ENCODE assay signal across 28 mouse cellular contexts in the genomic region with DNA sequence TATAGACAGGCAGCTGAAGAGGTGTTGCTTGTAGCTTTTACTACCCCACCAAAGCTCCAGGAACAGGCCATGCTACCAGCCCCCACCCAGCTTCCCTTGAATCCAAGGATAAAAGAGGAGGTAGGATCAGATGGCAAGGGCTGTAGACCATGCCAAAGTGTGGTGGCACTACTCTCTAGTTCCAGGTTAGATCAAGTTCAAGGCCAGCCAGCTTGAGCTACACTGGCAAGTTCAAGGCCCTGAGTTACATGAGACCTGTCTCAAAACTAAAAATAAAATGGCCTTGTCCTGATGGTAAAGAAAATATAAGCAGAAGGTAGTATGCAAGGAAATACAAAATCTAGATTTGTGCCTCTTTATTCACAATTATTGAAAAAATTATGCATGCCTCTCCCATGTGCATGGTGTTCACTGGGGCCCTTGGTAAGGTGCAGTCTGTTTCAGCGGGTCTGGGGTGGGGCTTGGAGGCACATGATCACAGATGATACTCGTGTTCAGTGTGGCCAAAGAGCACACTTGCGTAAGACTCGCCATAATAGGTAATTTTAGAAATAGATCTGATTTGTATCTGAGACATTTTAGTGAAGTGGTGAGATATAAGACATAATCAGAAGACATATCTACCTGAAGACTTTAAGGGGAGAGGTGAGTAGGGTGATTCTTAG. TPM values are rescaled to one million over a fixed set of nuclear protein-coding genes. Genes with fewer than 3 reads are reported as not detected.
A peak's percentile ranks its signal among the peaks of the same experiment; 100 is the strongest.
DNase-seq lines count a peak whose midpoint lies in the region; ATAC-seq and TF ChIP-seq lines count a peak whose summit lies in the region.
"Had no signal": no experiment of that assay in that cellular context is flagged by ENCODE, and none has a peak within 500 bp of the region (broad histone marks: within the 10 kb centered on the region; RNA-seq: fewer than 3 reads in every experiment).

A gene (plus strand): TSS at position 515 of the 665 bp plus-strand sequence.

- H3K4me2 ChIP-seq in intestine, postnatal 0 days (replicated peaks; ENCODE audit: low read depth) = no peak within 1 kb of the TSS
- no peak within 1 kb of the TSS for H3K4me2 ChIP-seq in liver, embryonic 16.5 days (ENCODE audit: low read depth, low read length)
- H3K4me2 ChIP-seq: heart, embryonic 12.5 days; limb, embryonic 12.5 days; lung, embryonic 14.5 days; midbrain, embryonic 13.5 days had no signal

- peaks cover 3% of the 10 kb centered on the region; the same call in 1 of the 2 replicates for H3K36me3 ChIP-seq in heart, embryonic 10.5 days
- H3K36me3 ChIP-seq in intestine, postnatal 0 days (ENCODE audit: control insufficient read depth, insufficient read depth) = no peaks in the 10 kb centered on the region
- no peaks in the 10 kb centered on the region for H3K36me3 ChIP-seq in liver, embryonic 16.5 days (ENCODE audit: control insufficient read depth, insufficient read depth)

- no peak within 1 kb of the TSS for H3K4me3 ChIP-seq in heart, embryonic 10.5 days
- H3K4me3 ChIP-seq in intestine, postnatal 0 days (ENCODE audit: low read depth, low read length) = no peak within 1 kb of the TSS
- no peak within 1 kb of the TSS for H3K4me3 ChIP-seq in liver, embryonic 16.5 days (ENCODE audit: low read depth, low read length)
- H3K4me3 ChIP-seq: embryonic facial prominence, embryonic 10.5 days; forebrain, embryonic 10.5 days; heart, embryonic 12.5 days; hindbrain, embryonic 10.5 days; limb, embryonic 12.5 days; midbrain, embryonic 13.5 days had no signal

- no peak within 1 kb of the TSS for H3K9ac ChIP-seq in intestine, postnatal 0 days (ENCODE audit: low read depth, low read length)
- H3K9ac ChIP-seq in liver, embryonic 16.5 days (ENCODE audit: low read depth, low read length) = no peak within 1 kb of the TSS
- H3K9ac ChIP-seq: heart, embryonic 12.5 days; limb, embryonic 12.5 days; lung, embryonic 14.5 days; midbrain, embryonic 13.5 days had no signal

- H3K4me1 ChIP-seq in heart, embryonic 10.5 days = no peaks in the 10 kb centered on the region
- H3K4me1 ChIP-seq in intestine, postnatal 0 days (replicated peaks; ENCODE audit: control insufficient read depth, insufficient read depth, low read length) = no peaks in the 10 kb centered on the region
- H3K4me1 ChIP-seq in liver, embryonic 16.5 days (ENCODE audit: control insufficient read depth, low read depth, low read length) = no peaks in the 10 kb centered on the region
- H3K4me1 ChIP-seq: embryonic facial prominence, embryonic 10.5 days; forebrain, embryonic 10.5 days; heart, embryonic 12.5 days; hindbrain, embryonic 10.5 days; limb, embryonic 12.5 days; midbrain, embryonic 13.5 days had no signal

- no peak within 1 kb of the TSS for H3K27ac ChIP-seq in heart, embryonic 10.5 days
- no peak within 1 kb of the TSS; the same call in 1 of the 2 replicates for H3K27ac ChIP-seq in intestine, postnatal 0 days (ENCODE audit: low read depth, low read length)
- H3K27ac ChIP-seq in liver, embryonic 16.5 days (ENCODE audit: low read length) = no peak within 1 kb of the TSS
- H3K27ac ChIP-seq: embryonic facial prominence, embryonic 10.5 days; forebrain, embryonic 10.5 days; hindbrain, embryonic 10.5 days; limb, embryonic 12.5 days; midbrain, embryonic 13.5 days had no signal

- ATAC-seq in intestine, postnatal 0 days = peak; percentile 77
- peak; percentile 25; the same call in 1 of the 2 replicates for ATAC-seq in liver, embryonic 16.5 days (ENCODE audit: low read depth)
- ATAC-seq: forebrain, embryonic 16.5 days; hindbrain, embryonic 16.5 days; midbrain, embryonic 13.5 days had no signal

- no peaks in the 10 kb centered on the region for H3K9me3 ChIP-seq in heart, embryonic 10.5 days
- H3K9me3 ChIP-seq in intestine, postnatal 0 days (ENCODE audit: control insufficient read depth) = no peaks in the 10 kb centered on the region
- H3K9me3 ChIP-seq in liver, embryonic 16.5 days (replicated peaks; ENCODE audit: control insufficient read depth, low read length) = no peaks in the 10 kb centered on the region
- H3K9me3 ChIP-seq: embryonic facial prominence, embryonic 10.5 days; forebrain, embryonic 10.5 days; heart, embryonic 12.5 days; hindbrain, embryonic 10.5 days; limb, embryonic 12.5 days; megakaryocyte, embryonic 14.5 days; midbrain, embryonic 13.5 days had no signal

- H3K27me3 ChIP-seq in heart, embryonic 10.5 days (ENCODE audit: insufficient read depth, poor library complexity, severe bottlenecking) = no peaks in the 10 kb centered on the region
- H3K27me3 ChIP-seq in intestine, postnatal 0 days (replicated peaks; ENCODE audit: control insufficient read depth, insufficient read depth, low read length) = no peaks in the 10 kb centered on the region
- no peaks in the 10 kb centered on the region for H3K27me3 ChIP-seq in liver, embryonic 16.5 days (ENCODE audit: control insufficient read depth, insufficient read depth, low read depth, low read length)
- H3K27me3 ChIP-seq: heart, embryonic 12.5 days; limb, embryonic 12.5 days; megakaryocyte, embryonic 14.5 days; midbrain, embryonic 13.5 days had no signal

- 88% methylated on average over 4 of the region's 4 CpGs for WGBS in heart, embryonic 10.5 days
- 50% methylated on average over 4 of the region's 4 CpGs for WGBS in intestine, postnatal 0 days
- WGBS in liver, embryonic 16.5 days (ENCODE audit: insufficient replicate concordance) = 69% methylated on average over 4 of the region's 4 CpGs

- TF ChIP-seq CTCF in intestine, postnatal 0 days (IDR thresholded peaks at IDR 0.05; ENCODE audit: low read depth) = no peak

- no peak for DNase-seq in adrenal gland, postnatal 10 days
- no peak for DNase-seq in adrenal gland, postnatal 25 days
- DNase-seq in heart, embryonic 10.5 days (ENCODE audit: low spot score) = no peak
- no peak for DNase-seq in heart, adult 9 months (ENCODE audit: low spot score in 2 of 2)
- no peak for DNase-seq in lung, postnatal 10 days
- DNase-seq in thymus, postnatal 36 days = no peak
- DNase-seq: adrenal gland, adult 8-10 months; cerebellum, adult 11 months; cerebellum, adult 9-11 months; heart, postnatal 10 days; kidney, adult 11 months; kidney, postnatal 4 days; lung, embryonic 14.5 days; lung, postnatal 36 days; retina, postnatal 1 day; right cerebral cortex, postnatal 25 days; spleen, adult 18-20 months had no signal

RNA-seq across cellular contexts. Expression of the gene that starts here (rescaled TPM):
- total RNA-seq in adrenal gland, postnatal 10 days (2021) = 100 to 1,000 TPM; 292 to 761 TPM
- 1.2 and 32.6 TPM in 2 replicates for total RNA-seq in adrenal gland, postnatal 25 days (2021)
- 1.7 and 32.9 TPM in 2 replicates for polyA plus RNA-seq in heart, embryonic 10.5 days (2016; fragmentation: Nextera tagmentation; extraction: Ambion mirVana)
- 1.1 TPM in 2 replicates for polyA plus RNA-seq in intestine, postnatal 0 days (2015; fragmentation: Nextera tagmentation; extraction: Ambion mirVana)
- polyA plus RNA-seq in liver, embryonic 16.5 days (2015; fragmentation: Nextera tagmentation; extraction: Ambion mirVana) = 1,260 and 1,401 TPM in 2 replicates

Comparison
In these comparisons a context has a peak if more than half of its experiments do, and no peak if none do; other contexts are left out.
1. RNA of the gene that starts here (polyA plus RNA-seq): 1,260 to 1,401 TPM in liver, embryonic 16.5 days; 1.7 to 32.9 TPM in heart, embryonic 10.5 days and 1.1 TPM in intestine, postnatal 0 days; every median in the first group is over 10 times any median in the second.